Mouse (Mus musculus) natural killer cell, adult 2 months (primary cell): ENCODE data around the gene Klhl3.

Source experiments
- DNase-seq, 2 experiments: peaks; one replicate each; pipeline ENCODE4 v3.0.0; 2022; ENCODE audit warnings: low spot score in 2 of 2

The Klhl3 gene

DNA sequence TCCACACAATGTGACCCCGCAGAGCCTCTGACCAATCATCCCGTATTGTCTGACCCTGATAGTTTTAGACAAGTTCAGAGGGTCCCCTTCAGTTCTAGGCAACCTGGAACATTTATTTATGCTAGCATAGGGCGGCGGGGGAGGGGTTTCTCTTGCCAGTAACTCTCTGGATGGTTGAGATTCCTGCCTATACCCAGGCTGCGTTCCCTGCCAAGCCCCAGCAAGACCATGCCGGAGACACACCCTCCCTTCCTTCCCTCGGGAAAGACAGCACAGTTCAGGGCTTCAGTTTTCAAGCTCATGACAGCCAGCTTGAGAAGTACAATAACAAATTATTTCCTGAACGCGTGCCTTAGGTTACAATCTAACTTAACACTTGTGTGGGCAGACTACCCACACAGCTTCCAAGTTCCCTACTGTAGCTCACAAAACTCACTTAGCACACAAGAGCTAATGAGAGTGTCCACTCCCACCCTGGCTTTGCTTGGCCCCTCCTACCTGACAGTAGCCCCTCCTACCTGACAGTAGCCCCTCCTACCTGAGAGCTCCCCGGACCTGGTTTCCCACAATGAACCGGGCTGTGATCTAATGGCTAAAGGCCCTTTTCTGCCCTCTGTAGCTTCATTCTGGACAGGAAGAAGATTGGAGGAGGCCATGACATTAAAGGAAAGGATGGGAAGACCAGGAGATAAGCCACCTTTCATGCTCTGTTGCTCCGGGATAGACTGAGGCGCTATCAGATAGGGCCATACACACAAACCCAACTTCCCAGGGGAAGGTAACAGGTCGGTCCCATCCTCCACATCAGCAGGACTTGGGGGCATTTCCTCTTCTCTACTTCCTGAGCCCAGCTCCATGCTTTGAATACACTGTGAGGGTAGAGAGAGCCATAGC lies 46.6 kb downstream of the Klhl3 start:
- DNase-seq, result peak; percentile 22 to 23

DNA sequence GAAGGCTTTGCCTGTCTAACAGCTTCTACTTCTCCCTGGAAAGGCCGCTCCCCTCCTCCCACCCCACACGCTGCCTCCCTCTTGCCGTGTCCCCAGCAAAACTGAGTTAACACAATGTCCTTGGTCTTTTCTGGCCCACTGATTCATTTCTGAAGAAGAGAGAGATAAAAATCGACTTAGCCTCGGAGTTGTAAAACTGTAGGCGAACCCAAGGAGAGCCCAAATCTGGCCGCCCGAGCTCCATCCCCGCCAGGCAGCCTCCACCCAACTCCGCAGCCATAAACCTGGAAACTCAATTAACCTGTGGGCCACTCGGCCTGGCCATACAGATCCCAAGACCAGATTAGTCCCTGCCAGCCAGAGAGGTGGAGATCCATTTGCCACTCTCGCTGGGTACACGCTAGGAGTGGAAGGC lies 47.3 kb downstream of the Klhl3 start:
- DNase-seq, result no peak

GRCm38 (mm10) chr13:58065316-58065715 lies 48.1 kb downstream of the Klhl3 start:
- no peak for DNase-seq

DNA sequence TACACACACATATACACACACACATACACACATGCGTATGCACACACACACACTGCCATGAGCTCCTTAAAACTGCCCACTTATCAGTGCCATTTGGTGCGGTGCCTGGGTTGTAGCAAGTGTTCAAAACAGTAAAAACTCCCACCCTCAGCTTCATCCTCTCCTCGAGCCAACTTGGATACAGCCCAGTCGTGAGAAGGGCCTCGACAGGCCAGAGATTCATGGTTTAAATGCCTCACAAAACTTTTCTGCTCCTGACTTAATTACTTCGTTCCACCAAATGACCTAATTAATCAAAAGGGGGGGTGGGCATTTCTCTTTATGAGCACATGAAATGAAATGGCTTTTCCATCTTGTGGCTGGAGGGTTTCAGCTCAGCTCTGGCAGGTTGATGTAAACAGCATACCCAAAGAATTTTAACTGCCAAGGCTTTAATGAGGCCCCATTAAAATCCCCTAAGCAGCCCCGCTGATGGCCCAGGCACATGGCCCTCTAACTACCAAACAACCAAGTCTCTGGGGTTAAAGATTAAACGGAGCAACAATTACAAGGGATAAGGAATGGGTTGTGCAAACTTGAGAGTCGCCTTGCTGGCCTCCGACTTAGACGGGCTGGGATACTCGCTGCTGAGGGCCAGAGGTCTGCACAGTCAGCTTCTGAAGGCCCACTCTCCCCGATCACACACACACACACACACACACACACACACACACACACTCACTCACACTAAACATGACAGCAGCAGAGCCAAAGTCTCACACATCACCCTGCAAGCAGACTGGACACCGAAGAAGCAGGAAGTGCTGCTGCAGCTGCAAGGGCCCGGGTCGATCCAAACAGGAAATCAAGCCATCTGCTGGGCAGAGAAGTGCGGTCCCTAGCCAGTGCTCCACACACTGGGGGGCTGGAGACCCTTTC lies 55.2 kb downstream of the Klhl3 start:
- DNase-seq, result peak; percentile 10 to 18

GRCm38 (mm10) chr13:58056618-58057017 lies 56.8 kb downstream of the Klhl3 start:
- DNase-seq, result no peak

GRCm38 (mm10) chr13:58053628-58054027 lies 59.8 kb downstream of the Klhl3 start:
- no peak for DNase-seq

DNA sequence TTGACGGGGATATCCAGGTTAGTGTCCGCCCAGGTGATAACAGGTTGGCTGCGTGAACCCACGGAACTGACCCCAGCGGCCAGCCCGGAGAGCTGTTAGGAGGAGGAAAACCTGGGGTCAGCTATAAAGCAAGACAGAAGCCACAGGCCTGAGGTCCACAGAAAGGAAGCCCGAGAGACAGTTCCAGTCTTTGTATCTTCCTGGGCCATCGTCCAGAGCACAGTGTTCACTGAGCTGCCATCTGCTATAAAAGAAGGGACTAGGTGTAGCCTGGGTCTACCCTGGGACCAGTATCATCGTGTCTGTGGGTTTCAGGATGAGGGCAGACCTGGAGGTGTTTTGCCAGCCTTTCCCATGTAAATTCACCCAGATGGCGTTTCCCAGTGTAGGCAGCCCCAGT lies 61.7 kb downstream of the Klhl3 start:
- no peak for DNase-seq

DNA sequence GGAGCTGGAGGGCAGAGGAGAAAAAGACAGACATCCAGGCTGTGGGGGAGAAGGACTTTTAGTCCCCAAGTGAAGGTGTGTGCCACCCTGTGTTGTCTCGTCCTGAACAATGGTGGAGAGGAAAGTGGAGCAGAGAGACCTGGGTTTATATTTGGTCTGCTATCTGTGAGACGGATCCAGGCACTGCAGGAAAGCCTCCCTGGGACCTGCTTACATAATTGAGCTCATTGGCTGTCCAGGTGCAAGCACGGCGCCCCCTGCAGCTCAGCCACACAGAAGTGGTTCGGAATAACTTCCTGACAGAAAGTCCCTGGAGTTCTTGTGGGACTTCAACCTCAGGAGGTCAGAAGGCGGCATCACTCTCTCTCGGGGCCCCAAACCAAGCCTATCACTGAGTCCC lies 62.1 kb downstream of the Klhl3 start:
- no peak for DNase-seq

GRCm38 (mm10) chr13:58049121-58049520 lies 64.3 kb downstream of the Klhl3 start:
- DNase-seq, result no peak

DNA sequence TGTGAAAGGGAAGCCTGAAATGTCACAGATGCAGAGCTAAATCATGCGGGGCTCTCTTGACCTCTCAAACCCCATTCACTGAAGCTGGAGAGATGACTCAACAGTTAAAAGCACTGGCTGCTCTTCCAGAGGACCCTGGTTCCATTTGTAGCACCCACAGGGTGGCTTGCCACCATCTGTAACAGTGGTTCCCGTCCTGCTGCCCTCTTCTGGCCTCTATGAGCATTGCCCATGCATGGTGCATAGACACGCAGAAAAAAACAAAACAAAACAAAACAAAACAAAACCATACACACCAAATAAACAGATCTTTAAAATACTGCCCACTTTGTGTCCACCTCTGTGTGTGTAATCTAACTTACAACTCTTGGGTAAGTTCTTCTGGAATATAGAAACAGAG lies 65.3 kb downstream of the Klhl3 start:
- no peak for DNase-seq

DNA sequence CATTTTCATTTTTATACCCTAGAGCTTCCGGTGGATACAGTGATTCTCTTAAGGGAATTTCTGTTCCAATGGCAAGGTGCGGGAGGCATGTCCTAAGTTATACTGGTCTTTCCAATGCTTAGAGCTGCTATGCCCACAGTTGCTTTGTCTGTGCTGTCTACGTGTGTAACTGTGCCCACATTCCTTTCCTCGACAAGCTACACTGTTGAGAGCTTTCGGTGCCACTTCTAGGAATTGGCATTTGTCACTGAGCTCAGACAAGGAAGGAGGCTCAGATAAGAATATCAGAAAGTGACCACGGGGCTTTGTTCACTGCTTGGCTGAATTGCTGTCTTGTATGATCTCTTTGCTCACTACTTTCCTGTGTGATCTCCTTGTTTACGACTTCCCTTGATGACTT lies 67.2 kb downstream of the Klhl3 start:
- DNase-seq, result no peak

GRCm38 (mm10) chr13:58045278-58045677 lies 68.1 kb downstream of the Klhl3 start:
- DNase-seq, result no peak

DNA sequence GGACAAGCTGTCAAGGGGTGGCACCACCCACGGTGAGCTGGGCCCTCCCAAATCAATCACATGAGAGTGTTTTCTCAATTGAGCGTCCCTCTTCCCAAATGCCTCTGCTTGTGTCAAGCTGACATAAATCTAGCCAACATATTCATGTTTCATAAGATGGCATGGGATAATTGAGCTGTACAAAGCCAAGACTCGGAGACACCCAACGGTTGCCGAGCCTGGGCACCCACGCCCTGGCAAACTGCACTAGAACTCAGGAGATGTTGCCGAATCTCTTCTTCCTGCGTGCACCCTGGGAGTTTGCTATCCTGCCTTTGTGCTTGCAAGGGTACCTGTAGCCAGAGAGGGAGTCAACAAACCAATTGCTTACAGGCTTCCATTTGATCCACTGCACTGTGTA lies 70.1 kb downstream of the Klhl3 start:
- DNase-seq, result no peak

DNA sequence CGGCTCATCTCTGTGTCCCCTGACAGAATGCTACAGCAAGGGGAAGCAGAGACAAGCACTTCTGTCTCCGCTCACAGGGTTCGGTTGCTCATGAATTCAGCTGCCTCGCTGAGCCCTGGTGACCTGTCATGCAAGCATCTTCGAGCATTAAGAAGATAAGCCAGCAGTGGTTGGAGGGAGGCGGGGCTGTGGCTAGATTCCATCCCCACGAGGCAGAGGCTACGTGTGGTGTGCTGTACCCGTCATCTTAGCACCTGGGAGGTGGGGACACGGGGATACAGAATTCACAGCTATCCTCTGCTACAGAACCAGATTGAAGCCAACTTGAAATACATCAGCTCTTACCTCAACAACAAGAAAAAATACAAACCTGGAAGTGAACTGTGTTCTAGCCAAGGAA lies 73.3 kb downstream of the Klhl3 start:
- no peak for DNase-seq

GRCm38 (mm10) chr13:58037506-58037905 lies 75.9 kb downstream of the Klhl3 start:
- DNase-seq, result no peak

- DNase-seq, result no peak
These were observed 77.8 kb downstream of the Klhl3 start for GRCm38 (mm10) chr13:58035470-58036156.

DNA sequence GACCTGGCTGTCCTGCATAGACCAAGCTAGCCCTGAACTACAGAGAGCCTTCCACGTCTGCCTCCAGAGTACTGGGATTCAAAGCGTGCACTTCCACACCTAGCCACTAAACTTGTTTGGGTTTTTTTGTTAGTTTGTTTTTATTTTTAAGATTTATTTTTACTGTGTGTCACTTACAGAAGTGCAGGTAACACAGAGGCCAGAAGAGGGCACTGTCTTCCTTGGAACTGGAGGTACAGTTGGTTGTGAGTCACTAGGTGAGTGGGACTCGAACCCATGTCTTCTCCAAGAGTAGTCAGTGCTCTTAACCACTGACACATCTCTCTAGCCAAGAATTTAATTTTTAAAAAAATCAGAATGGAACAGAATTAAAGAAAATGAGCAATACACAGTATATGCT lies 78.4 kb downstream of the Klhl3 start:
- DNase-seq, result no peak

GRCm38 (mm10) chr13:58034507-58034906 lies 78.9 kb downstream of the Klhl3 start:
- DNase-seq, result no peak

- DNase-seq, result peak; percentile 14 to 46
These were observed 81.6 kb downstream of the Klhl3 start for GRCm38 (mm10) chr13:58031755-58032154.

- no peak for DNase-seq
These were observed 86.3 kb downstream of the Klhl3 start for GRCm38 (mm10) chr13:58027115-58027514.

- no peak for DNase-seq
These were observed 87.5 kb downstream of the Klhl3 start for GRCm38 (mm10) chr13:58025701-58026414.
